Mouse (Mus musculus): ENCODE results near the gene Tmem186.

Tmem186 gene

DNA sequence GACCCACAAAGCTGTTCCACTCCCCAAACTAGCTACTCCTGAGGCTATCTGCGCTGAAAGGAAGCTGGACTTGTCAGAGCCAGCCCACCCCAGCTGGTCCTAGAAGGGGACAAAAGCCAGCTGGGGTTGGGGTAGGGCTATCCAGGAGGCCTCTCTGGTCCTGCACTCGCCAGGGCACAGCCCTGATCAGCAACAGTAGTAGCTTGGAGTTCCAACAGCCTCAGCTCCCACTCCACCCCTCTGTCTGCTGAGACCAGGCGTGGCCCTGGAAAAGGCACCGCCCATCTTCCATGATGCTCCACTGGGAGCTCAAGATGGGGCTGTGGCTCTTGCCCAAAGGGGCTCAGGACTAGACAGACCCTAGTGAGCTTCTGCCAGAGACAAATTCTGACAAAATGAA is 30.3 kb upstream of the Tmem186 start:
- in situ Hi-C loops (cut with MboI, MseI): no loop called here

GRCm38 (mm10) chr16:8667261-8667660 is 29.7 kb upstream of the Tmem186 start:
- in situ Hi-C loops (cut with MboI, MseI): no loop called here

DNA sequence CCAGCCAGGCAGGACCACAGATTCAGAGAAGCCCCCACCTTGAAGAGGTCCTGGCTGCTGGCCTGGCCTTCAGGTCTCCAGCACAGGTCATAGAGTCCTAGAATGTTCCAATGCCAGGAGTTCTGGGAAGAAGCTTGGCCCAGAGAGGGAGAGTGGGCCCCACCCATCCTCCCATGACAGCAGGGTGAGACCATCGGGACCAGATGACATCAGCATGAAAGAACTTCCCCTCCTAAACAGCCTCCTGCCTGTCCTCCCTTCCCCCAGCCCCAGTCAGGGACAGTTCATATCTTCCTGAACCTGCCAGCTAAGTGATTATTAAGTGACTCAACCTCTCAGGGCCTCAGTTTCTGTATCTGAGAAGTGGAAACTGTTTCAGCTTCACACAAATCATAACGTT is 28.9 kb upstream of the Tmem186 start:
- in situ Hi-C loops (cut with MboI, MseI): no loop called here

DNA sequence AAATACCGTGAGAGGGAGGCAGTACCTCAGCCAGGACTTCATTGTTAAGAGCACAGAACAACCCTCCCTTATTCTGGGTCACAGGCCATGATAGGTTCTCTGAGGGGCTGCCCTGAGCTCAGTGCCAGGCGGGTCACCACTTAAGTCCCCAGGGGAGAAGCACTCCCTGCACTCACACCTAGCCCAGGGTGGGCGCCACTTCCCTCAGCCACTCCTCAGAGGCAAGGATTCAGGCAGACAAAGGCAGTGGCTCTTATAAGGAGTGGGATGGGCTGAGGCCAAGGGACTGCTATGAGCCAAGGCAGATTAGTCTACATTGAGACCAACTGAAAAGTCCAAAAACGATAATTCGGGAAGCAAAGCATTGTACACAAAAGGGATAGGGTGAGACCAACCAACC is 27.9 kb upstream of the Tmem186 start:
- in situ Hi-C loops (cut with MboI, MseI): no loop called here

DNA sequence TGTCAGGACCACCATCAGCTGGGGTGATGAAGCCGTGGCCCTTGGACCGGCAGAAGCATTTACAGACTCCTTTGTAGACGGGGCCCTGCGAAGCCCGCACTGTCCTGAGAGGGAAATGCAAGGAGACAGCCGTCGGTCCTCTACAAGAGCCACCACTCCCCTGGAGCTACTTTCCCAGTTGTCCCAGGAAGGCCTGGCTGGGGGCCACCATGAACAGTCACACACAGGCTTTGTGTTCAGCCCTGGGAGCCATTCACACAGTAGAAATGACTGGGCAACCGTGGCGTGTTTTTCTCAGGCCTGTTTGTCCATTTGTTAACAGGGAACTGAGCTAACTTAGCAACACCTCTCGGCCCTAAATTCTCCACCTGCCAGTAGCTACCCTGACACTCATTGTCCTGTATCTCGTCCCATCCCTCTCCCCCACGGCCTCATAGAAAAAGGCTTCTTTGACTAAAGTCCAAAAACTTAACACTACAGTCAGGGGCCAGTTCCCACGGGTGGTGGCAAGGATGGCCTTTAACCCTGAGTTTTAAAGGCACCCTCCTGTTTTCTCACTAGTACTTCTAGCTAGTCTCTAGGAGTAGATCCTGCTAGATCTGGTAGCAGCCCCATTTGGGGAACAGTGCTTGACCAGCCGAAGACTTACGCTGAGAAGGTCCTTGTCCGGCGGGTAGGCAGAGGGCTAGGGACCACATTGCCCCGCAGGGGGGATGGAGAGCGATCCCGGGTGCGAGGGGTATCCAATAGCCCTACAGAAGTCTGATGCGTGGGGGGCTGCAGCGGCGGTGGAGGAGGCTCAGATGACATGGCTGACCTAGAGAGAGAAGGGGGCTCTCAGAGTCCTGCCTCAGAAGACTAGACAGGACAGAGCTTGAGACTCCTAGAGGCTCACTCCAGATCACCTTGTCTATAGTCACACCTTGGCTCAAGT is 26.4 kb upstream of the Tmem186 start:
- in situ Hi-C loops (cut with MboI, MseI): no loop called here

- in situ Hi-C loops (cut with MboI, MseI): no loop called here
Measured at GRCm38 (mm10) chr16:8663022-8663421, 25.5 kb upstream of the Tmem186 start.

DNA sequence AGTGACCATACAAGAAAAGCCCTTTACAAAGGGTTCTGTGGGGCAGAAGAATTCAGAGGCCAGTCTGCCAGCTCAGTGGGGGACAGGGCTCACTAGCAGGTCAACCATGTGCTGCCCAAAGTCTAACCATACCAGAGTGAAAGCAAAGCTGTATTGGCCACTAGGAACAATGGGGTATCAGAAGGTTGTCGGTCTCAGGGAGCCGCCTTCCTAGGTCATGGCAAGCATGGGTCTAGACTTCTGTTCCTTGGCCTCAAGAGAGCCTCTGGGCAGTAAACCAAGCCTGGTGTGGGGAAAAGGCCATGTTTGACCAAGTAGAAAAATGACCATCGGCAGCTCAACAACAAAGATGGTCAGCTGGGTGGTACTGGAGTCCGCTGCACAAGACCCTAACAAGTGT is 21.3 kb upstream of the Tmem186 start:
- in situ Hi-C loops (cut with MboI, MseI): loop anchor here (5.0 kb wide), 1 partner anchor 251 kb away; no protein-coding TSS in a partner anchor

- in situ Hi-C loops (cut with MboI, MseI): loop anchor here (5.0 kb wide), 1 partner anchor 251 kb away; no protein-coding TSS in a partner anchor
Measured at GRCm38 (mm10) chr16:8658349-8658748, 20.8 kb upstream of the Tmem186 start.

DNA sequence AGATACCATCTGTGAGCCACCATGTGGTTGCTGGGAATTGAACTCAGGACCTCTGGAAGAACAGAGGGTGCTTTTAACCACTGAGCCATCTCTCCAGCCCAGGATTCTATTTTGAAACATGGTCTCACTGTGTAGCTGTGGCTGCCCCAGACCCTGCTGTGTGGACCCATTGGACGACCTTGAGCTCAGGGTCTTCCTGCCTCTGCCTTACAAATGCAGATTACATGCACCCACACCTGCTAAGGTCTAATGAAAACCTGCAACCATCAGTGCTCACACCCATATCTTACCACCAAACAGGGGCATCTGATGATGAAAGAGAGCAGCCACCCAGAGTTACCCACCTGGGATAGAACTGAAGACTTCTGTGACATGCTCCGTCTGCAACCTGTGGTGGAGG is 18.7 kb upstream of the Tmem186 start:
- in situ Hi-C loops (cut with MboI, MseI): loop anchor here (5.0 kb wide), 1 partner anchor 249 kb away; no protein-coding TSS in a partner anchor

DNA sequence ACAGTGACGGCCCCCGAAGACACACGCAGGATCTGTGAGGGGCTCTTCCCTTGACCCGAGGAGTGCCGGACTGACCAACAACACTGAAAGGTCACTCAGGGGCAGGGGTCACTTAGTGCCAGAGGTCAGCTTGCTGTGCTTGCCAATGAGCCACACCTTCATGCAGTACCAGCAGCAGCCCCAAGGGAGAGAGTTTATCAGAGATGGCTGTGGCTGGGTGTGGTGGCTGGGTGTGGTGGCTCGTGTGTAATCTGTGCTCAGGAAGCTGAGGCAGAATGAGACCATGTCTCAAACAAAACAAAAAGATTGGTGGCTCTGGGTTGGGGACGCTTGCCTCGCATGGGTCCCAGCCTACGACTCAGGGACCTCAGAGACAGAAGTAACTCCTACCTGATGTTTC is 18.1 kb upstream of the Tmem186 start:
- in situ Hi-C loops (cut with MboI, MseI): loop anchor here (5.0 kb wide), 1 partner anchor 248 kb away; no protein-coding TSS in a partner anchor

- in situ Hi-C loops (cut with MboI, MseI): loop anchor here (5.0 kb wide), 1 partner anchor 248 kb away; no protein-coding TSS in a partner anchor
Measured at GRCm38 (mm10) chr16:8655108-8655507, 17.6 kb upstream of the Tmem186 start.

- in situ Hi-C loops (cut with MboI, MseI): no loop called here
Measured at GRCm38 (mm10) chr16:8650007-8650406, 12.5 kb upstream of the Tmem186 start.

DNA sequence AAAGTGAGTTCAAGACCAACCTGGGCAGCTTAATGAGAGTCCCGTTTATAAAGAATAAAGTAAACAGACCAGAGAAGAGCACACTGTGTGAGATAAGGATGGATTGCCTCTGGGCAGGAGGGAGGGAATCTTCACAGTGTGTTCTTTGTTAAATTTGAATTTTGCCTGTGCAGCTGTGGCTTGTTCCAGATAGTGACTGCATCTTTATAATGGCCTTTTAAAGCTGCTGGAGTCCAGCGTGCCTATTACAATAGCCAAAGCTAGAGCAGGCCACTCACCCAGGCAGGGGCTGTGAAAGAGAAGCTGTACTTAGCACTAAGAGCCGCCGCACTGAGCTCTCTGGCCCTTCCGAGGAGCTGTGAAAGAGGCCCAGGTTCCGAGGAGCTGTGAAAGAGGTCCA is 8.0 kb upstream of the Tmem186 start:
- in situ Hi-C loops (cut with MboI, MseI): no loop called here

DNA sequence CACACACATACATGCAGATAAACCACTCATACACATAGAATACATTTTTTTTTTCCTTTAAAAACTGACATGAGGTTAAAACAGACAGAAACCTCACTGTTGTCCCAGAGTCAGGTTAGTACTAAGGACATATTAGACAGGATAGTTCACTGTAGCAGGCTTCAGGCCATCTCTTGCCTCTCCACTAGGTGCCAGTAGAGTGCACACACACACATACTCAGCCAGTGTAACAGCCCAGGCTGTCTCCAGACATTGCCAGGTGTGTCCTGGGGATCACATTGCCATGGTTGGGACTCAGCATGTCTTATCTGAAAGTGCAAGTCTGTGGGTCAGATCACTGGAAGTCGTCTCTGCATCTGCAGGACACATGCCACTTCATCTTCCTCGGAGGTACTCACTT is 6.3 kb upstream of the Tmem186 start:
- in situ Hi-C loops (cut with MboI, MseI): loop anchor here (5.0 kb wide), 1 partner anchor 33 kb away; no protein-coding TSS in a partner anchor

DNA sequence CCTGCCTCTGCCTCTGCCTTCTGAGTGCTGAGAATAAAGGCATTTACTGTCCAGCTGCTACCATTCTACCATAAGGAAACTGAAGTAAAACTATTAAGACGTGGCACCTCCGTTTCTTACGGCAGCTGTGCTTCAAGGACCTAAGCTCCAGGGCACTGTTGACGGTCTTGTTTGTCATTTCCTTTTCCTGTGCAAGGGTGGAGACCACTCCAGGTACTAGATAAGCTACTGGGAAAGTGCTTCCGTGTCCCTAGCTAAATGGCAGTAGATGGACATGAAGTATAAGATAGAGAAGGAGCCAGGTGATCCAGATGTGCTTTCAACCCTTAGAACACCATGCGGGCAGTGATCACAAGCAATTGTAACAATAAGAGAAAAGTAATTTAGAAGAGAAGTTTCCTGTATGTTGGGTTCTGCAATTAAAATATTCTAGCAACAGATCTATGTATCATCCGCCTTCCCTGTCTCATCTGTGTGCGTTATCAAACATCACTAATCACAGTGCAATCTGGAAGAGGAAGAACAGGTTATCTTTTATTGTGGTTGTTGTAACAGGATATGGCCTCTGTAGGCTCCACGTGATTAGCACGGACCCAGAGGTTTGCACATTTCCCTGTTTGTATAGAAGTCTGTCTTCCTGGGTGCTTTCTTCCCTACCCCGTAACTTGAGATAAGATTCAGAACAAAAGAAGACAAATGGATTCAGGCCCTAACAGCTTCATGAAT is 2.1 kb upstream of the Tmem186 start:
- in situ Hi-C loops (cut with MboI, MseI): loop anchor here (5.0 kb wide), 1 partner anchor 38 kb away; no protein-coding TSS in a partner anchor

DNA sequence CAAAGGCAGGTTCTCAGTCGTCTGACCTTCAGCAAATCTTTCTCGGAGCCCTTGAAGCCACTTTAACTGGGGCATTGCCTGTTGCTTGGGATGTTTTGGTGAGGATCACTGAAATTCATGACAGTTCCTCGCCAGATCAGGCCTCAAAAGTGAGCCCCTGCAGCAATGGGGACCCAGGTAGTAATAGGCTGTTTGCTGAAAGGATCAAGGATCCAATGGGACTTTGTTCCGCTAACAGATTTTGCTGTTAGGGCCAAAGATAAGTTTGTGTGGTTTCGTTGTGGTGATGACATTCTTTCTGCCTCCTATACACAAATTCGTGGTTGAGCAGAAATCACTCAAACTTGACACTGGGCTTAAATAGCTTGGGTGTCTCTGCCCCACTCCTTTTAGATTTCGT is 619 bp upstream of the Tmem186 start:
- in situ Hi-C loops (cut with MboI, MseI): no loop called here

GRCm38 (mm10) chr16:8636867-8637216 is 670 bp downstream of the Tmem186 start:
- in situ Hi-C loops (cut with MboI, MseI): no loop called here

GRCm38 (mm10) chr16:8631428-8631827 is 6.1 kb downstream of the Tmem186 start:
- in situ Hi-C loops (cut with MboI, MseI): no loop called here

- in situ Hi-C loops (cut with MboI, MseI): no loop called here
Measured at GRCm38 (mm10) chr16:8630419-8630818, 7.1 kb downstream of the Tmem186 start.

DNA sequence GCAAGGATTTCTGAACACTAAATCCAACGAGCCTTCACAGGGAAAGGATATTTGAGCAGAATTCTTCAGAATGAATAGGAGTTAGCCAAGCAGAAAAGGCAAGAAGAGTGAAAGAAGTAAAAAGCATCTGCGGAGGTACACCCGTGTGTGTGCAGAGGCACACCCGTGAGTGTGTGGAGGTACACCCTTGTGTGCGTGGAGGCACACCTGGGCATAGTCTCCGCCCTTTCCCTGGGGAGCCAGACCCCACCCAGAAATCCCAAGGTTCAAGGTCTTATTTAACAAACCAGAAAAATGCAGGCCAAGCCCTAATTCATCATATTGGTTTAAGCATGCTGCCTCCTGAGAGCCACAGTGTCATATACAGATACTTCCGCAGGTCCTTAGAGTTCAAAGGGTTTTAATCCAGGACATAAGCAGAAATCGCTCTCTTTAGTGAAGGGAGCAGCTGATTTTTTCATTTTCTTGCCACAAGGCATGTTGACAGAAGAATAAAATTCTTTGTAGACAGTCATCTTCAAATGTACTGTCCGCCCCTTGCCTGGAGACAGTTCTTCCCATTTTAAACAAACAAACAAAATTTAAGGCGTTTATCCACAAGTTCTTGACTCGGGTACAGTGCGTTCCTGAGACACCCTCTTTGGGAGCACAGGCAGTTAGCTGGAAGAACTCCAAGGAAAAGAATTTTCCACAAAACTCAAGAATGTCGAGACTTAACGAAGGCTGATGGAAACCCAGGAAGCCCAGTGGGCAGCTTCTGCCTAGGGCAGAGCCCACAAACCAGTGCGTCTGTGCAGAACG is 17.0 kb downstream of the Tmem186 start:
- in situ Hi-C loops (cut with MboI, MseI): no loop called here

DNA sequence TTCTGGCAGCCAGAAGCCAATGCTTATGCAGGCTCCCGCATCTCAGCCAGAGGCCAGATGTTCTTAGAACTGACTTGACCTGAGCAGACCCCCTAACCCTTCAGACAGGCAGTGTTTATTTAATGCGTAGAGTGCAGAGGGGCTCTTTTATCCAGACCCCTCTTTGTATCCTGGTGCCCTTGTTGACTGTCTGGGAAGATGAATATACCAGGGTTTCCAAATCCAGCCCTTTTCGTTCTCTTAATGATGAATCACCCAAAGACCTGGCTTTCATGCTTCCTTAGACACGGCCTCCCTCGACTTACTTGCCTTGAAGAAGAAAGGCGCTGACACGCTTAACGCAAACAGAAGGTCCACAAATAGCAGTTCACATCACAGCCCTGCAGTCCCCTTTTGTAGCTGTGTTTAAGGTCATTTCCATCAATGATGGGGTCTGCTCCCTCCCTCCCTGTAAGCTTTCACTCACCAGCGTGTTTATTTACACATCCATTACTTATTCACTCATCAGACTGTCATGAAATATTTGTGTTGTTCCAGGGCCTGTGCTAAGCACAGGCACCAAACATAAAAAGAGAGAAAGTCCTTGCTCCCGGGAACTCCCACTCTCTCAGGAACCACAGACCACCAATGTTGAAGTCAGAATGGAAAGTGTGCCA is 17.7 kb downstream of the Tmem186 start:
- in situ Hi-C loops (cut with MboI, MseI): no loop called here

Data from T-helper 1 cell (primary cell).